Mouse (Mus musculus): Measurements from ENCODE around the gene Maats1.

DNA sequence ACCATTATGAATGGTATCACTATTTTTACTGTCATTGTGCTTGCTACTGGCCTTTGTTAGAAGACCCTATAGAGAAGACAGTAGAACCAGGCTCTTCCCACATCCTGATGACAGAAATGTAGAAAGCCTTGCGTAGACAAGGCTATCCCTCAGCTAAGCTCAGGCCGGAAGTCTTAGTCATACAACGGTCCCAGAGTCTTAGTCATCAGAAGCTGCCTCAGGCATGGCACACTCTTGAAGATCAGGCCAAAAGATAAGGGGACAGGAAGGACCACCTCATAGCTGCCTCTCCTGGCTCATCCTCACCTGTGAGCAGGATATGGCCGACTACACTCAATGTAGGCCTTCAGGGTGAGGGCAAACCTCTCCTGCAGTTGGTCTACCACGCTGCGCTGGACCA is 91.5 kb downstream of the Maats1 start:
- TF ChIP-seq CTCF (IDR thresholded peaks at IDR 0.05; ENCODE audit: extremely low read depth, insufficient read depth, low read length) (no peak), POLR2A (IDR thresholded peaks at IDR 0.05; ENCODE audit: extremely low read depth, insufficient read depth, low read length) (no peak)
